Mouse (Mus musculus): ENCODE data around the gene Ifne. TPM values are rescaled to one million over a fixed set of nuclear protein-coding genes. Genes with fewer than 3 reads are reported as not detected.

Gene Ifne
- total and polyA plus RNA-seq, 3 experiments: not detected

- peaks cover 24% of the 10 kb centered on the region for H3K27me3 ChIP-seq (replicated peaks)
- peak overlapping the region; percentile 86 for H3K4me2 ChIP-seq (ENCODE audit: insufficient read depth, low read depth, poor library complexity, severe bottlenecking)
- DNase-seq (ENCODE audit: extremely low read depth): peak; percentile 57
- TF ChIP-seq SIN3A (IDR thresholded peaks at IDR 0.05; ENCODE audit: low read length) (0 out of 2 replicates have a peak, but pooled peaks have one; percentile 48), TCF12 (IDR thresholded peaks at IDR 0.05; ENCODE audit: low read depth, low read length) (peak; percentile 20; the same call in 1 of the 2 replicates), MXI1 (IDR thresholded peaks at IDR 0.05; ENCODE audit: low read depth, low read length) (no peak; the same call in none of the 2 replicates), ELF1 (IDR thresholded peaks at IDR 0.05; ENCODE audit: low read depth, low read length) (0 out of 2 replicates have a peak, but pooled peaks have one; percentile 10), BHLHE40 (IDR thresholded peaks at IDR 0.05; ENCODE audit: low read depth, low read length) (peak; percentile 73), IRF4 (IDR thresholded peaks at IDR 0.05; ENCODE audit: low read depth, low read length) (peak; percentile 40; the same call in 1 of the 2 replicates), NELFE (IDR thresholded peaks at IDR 0.05; ENCODE audit: low read depth, low read length) (no peak)
- dilution Hi-C loops (cut with MboI; ENCODE audit: extremely low pct_ligation_motif_present, extremely low pct_unique_long_range_greater_than_20kb, low sequenced_read_pairs) (no loop called here), in situ Hi-C loops (cut with MboI; ENCODE audit: low pct_ligation_motif_present, low pct_unique_long_range_greater_than_20kb, low sequenced_read_pairs) (no loop called here)
- peaks cover 2% of the 10 kb centered on the region for H3K9me3 ChIP-seq (replicated peaks; ENCODE audit: low read length)
- H3K4me1 ChIP-seq (ENCODE audit: control insufficient read depth in 1 of 2, insufficient read depth in 2 of 2): peaks cover 0 to 36% of the 10 kb centered on the region in 2 experiments; a peak in 2 of 4 replicates
- H3K27ac ChIP-seq (ENCODE audit: insufficient read depth, low read depth): no peak overlapping the region
- peak overlapping the region; percentile 41 for H3K9ac ChIP-seq (ENCODE audit: insufficient read depth, low read depth)
- H3K79me2 ChIP-seq (replicated peaks; ENCODE audit: control insufficient read depth, extremely low read depth, insufficient read depth, poor library complexity, severe bottlenecking): no peaks in the 10 kb centered on the region
- H3K4me3 ChIP-seq (replicated peaks in 1 of 3; ENCODE audit: low read depth in 2 of 3, low read length in 2 of 3, poor library complexity in 1 of 3): peak overlapping the region; percentile 57 to 65 (median 64)
- H3K36me3 ChIP-seq (replicated peaks in 1 of 2; ENCODE audit: control insufficient read depth in 1 of 2, insufficient read depth in 1 of 2, low read length in 1 of 2): no peaks in the 10 kb centered on the region
Measured at GRCm38 (mm10) chr4:88867926-88868911, 11.8 kb downstream of the Ifne start.

GRCm38 (mm10) chr4:88867366-88867925 lies 12.6 kb downstream of the Ifne start:
- in situ Hi-C loops (cut with MboI; ENCODE audit: low pct_ligation_motif_present, low pct_unique_long_range_greater_than_20kb, low sequenced_read_pairs): no loop called here
- peak overlapping the region; percentile 41 for H3K9ac ChIP-seq (ENCODE audit: insufficient read depth, low read depth)
- dilution Hi-C loops (cut with MboI; ENCODE audit: extremely low pct_ligation_motif_present, extremely low pct_unique_long_range_greater_than_20kb, low sequenced_read_pairs): no loop called here
- peak overlapping the region; percentile 86 for H3K4me2 ChIP-seq (ENCODE audit: insufficient read depth, low read depth, poor library complexity, severe bottlenecking)
- peaks cover 2% of the 10 kb centered on the region for H3K9me3 ChIP-seq (replicated peaks; ENCODE audit: low read length)
- peaks cover 0 to 32% of the 10 kb centered on the region in 2 experiments; a peak in 2 of 4 replicates for H3K4me1 ChIP-seq (ENCODE audit: control insufficient read depth in 1 of 2, insufficient read depth in 2 of 2)
- H3K27ac ChIP-seq (ENCODE audit: insufficient read depth, low read depth): no peak overlapping the region
- DNase-seq (ENCODE audit: extremely low read depth): peak; percentile 75
- peaks cover 31% of the 10 kb centered on the region for H3K27me3 ChIP-seq (replicated peaks)
- H3K36me3 ChIP-seq (replicated peaks in 1 of 2; ENCODE audit: control insufficient read depth in 1 of 2, insufficient read depth in 1 of 2, low read length in 1 of 2): no peaks in the 10 kb centered on the region
- no peaks in the 10 kb centered on the region for H3K79me2 ChIP-seq (replicated peaks; ENCODE audit: control insufficient read depth, extremely low read depth, insufficient read depth, poor library complexity, severe bottlenecking)
- peak overlapping the region; percentile 57 to 65 (median 64) for H3K4me3 ChIP-seq (replicated peaks in 1 of 3; ENCODE audit: low read depth in 2 of 3, low read length in 2 of 3, poor library complexity in 1 of 3)
- TF ChIP-seq ZC3H11A (IDR thresholded peaks at IDR 0.05; ENCODE audit: low read depth, low read length) (no peak), EP300 (IDR thresholded peaks at IDR 0.05; ENCODE audit: low read length) (no peak), CHD2 (IDR thresholded peaks at IDR 0.05; ENCODE audit: low read length) (no peak), USF1 (IDR thresholded peaks at IDR 0.05; ENCODE audit: low read depth, low read length) (no peak), MXI1 (IDR thresholded peaks at IDR 0.05; ENCODE audit: low read depth, low read length) (peak; percentile 50; the same call in 1 of the 2 replicates), USF2 (conservative IDR thresholded peaks at IDR 0.05; ENCODE audit: low read depth, low read length) (no peak), GABPA (IDR thresholded peaks at IDR 0.05; ENCODE audit: insufficient replicate concordance, low read depth, low read length) (no peak), SMC3 (IDR thresholded peaks at IDR 0.05; ENCODE audit: low read depth, low read length) (peak; percentile 82), ELF1 (IDR thresholded peaks at IDR 0.05; ENCODE audit: low read depth, low read length) (0 out of 2 replicates have a peak, but pooled peaks have one; percentile 21), RAD21 (IDR thresholded peaks at IDR 0.05; ENCODE audit: low read depth, low read length) (peak; percentile 88), POLR2A (IDR thresholded peaks at IDR 0.05; ENCODE audit: low read depth, low read length) (no peak), ETS1 (conservative IDR thresholded peaks at IDR 0.05; ENCODE audit: low read depth, low read length) (no peak), SIN3A (IDR thresholded peaks at IDR 0.05; ENCODE audit: low read length) (no peak), POLR2AphosphoS2 (IDR thresholded peaks at IDR 0.05; ENCODE audit: low read depth, low read length) (no peak), JUND (conservative IDR thresholded peaks at IDR 0.05; ENCODE audit: low read depth, low read length) (no peak), TBP (conservative IDR thresholded peaks at IDR 0.05; ENCODE audit: low read depth, low read length) (no peak), ZNF384 (IDR thresholded peaks at IDR 0.05; ENCODE audit: low read depth, low read length) (no peak), TCF12 (IDR thresholded peaks at IDR 0.05; ENCODE audit: low read depth, low read length) (0 out of 2 replicates have a peak, but pooled peaks have one; percentile 34), E2F4 (IDR thresholded peaks at IDR 0.05; ENCODE audit: insufficient replicate concordance, low read depth, low read length) (no peak), CTCF (conservative IDR thresholded peaks at IDR 0.05 in 1 of 2, IDR thresholded peaks at IDR 0.05 in 1 of 2; ENCODE audit: low read depth in 2 of 2, low read length in 2 of 2) (peak; percentile 80 to 94), BHLHE40 (IDR thresholded peaks at IDR 0.05; ENCODE audit: low read depth, low read length) (no peak), NELFE (IDR thresholded peaks at IDR 0.05; ENCODE audit: low read depth, low read length) (peak; percentile 65), ZKSCAN1 (IDR thresholded peaks at IDR 0.05; ENCODE audit: borderline replicate concordance, low read depth, low read length) (no peak), MAX (IDR thresholded peaks at IDR 0.05; ENCODE audit: low read length) (no peak; the same call in 1 of the 2 replicates), MYC (IDR thresholded peaks at IDR 0.05; ENCODE audit: low read depth, low read length) (0 out of 2 replicates have a peak, but pooled peaks have one; percentile 36), MEF2A (IDR thresholded peaks at IDR 0.05; ENCODE audit: borderline replicate concordance, low read depth, low read length) (peak; percentile 59), PAX5 (IDR thresholded peaks at IDR 0.05; ENCODE audit: low read length) (no peak)
